Mouse (Mus musculus) cortical plate, adult 2 months (tissue): ENCODE results near the gene Astn2.

Experiments used
- CTCF ChIP-seq: fragments of 200-500 bp; IDR thresholded peaks from 2 replicates; pipeline ENCODE4 v1.5.1; 2011; ENCODE audit warnings: mild to moderate bottlenecking, control low read depth, low read length; ENCODE audit not compliant: insufficient read depth; ENCODE audit errors: extremely low read depth
- POLR2A ChIP-seq: fragments of 200-500 bp; IDR thresholded peaks from 2 replicates; pipeline ENCODE4 v1.6.1; 2011; ENCODE audit warnings: mild to moderate bottlenecking, low read length, control low read depth; ENCODE audit not compliant: insufficient read depth; ENCODE audit errors: extremely low read depth

- TF ChIP-seq CTCF (no peak), POLR2A (no peak)
Observed at GRCm38 (mm10) chr4:65678929-65679328, 725.5 kb downstream of the Astn2 start.
